Mouse (Mus musculus): Measurements from ENCODE around the gene Traf3. TPM values are rescaled to one million over a fixed set of nuclear protein-coding genes. Genes with fewer than 3 reads are reported as not detected.

Traf3 gene
- total RNA-seq, 1 experiment: 12.4 TPM

- Histone ChIP-seq H3K27ac (ENCODE audit: insufficient read depth, low read depth, low read length, poor library complexity, severe bottlenecking) (no peak overlapping the region), H3K36me3 (ENCODE audit: control insufficient read depth, insufficient read depth, low read length, poor library complexity, severe bottlenecking) (peaks cover 12% of the 10 kb centered on the region; the same call in 1 of the 2 replicates), H3K4me3 (ENCODE audit: insufficient read depth in 1 of 2, low read depth in 1 of 2, low read length in 2 of 2, poor library complexity in 1 of 2, severe bottlenecking in 1 of 2) (no peak overlapping the region), H3K9me3 (ENCODE audit: control insufficient read depth, insufficient read depth, low read depth, low read length) (no peaks in the 10 kb centered on the region), H3K4me1 (ENCODE audit: control insufficient read depth in 2 of 2, insufficient read depth in 2 of 2, low read length in 2 of 2, poor library complexity in 1 of 2) (no peaks in the 10 kb centered on the region; a peak in 1 of 4 replicates), H3K9ac (ENCODE audit: insufficient read depth, low read depth, low read length, poor library complexity, severe bottlenecking) (no peak overlapping the region)
- no peak for TF ChIP-seq ZNF384 (IDR thresholded peaks at IDR 0.05; ENCODE audit: low read depth, low read length)
- no peak for DNase-seq (ENCODE audit: low read depth, low spot score)
- in situ Hi-C loops (cut with MboI; ENCODE audit: low sequenced_read_pairs in 2 of 2, unreplicated experiment in 2 of 2): no loop called here
Observed at GRCm38 (mm10) chr12:111246808-111247464, 80.8 kb downstream of the Traf3 start.

GRCm38 (mm10) chr12:111249095-111249494 lies 82.9 kb downstream of the Traf3 start:
- in situ Hi-C loops (cut with MboI; ENCODE audit: low sequenced_read_pairs in 2 of 2, unreplicated experiment in 2 of 2): no loop called here
- H3K4me1 ChIP-seq (ENCODE audit: control insufficient read depth in 2 of 2, insufficient read depth in 2 of 2, low read length in 2 of 2, poor library complexity in 1 of 2): no peaks in the 10 kb centered on the region; a peak in 1 of 4 replicates
- no peak for DNase-seq (ENCODE audit: low read depth, low spot score)
- H3K9me3 ChIP-seq (ENCODE audit: control insufficient read depth, insufficient read depth, low read depth, low read length): no peaks in the 10 kb centered on the region
- no peak overlapping the region for H3K27ac ChIP-seq (ENCODE audit: insufficient read depth, low read depth, low read length, poor library complexity, severe bottlenecking)
- no peak overlapping the region for H3K9ac ChIP-seq (ENCODE audit: insufficient read depth, low read depth, low read length, poor library complexity, severe bottlenecking)
- peaks cover 10% of the 10 kb centered on the region; the same call in 1 of the 2 replicates for H3K36me3 ChIP-seq (ENCODE audit: control insufficient read depth, insufficient read depth, low read length, poor library complexity, severe bottlenecking)
- H3K4me3 ChIP-seq (ENCODE audit: insufficient read depth in 1 of 2, low read depth in 1 of 2, low read length in 2 of 2, poor library complexity in 1 of 2, severe bottlenecking in 1 of 2): no peak overlapping the region
- TF ChIP-seq MAFK (IDR thresholded peaks at IDR 0.05; ENCODE audit: insufficient read depth, low read depth, low read length) (no peak), CHD2 (IDR thresholded peaks at IDR 0.05; ENCODE audit: low read depth, low read length) (no peak), ZNF384 (IDR thresholded peaks at IDR 0.05; ENCODE audit: low read depth, low read length) (no peak), ZC3H11A (IDR thresholded peaks at IDR 0.05; ENCODE audit: borderline replicate concordance, low read depth, low read length) (no peak)

GRCm38 (mm10) chr12:111250116-111250515 lies 83.9 kb downstream of the Traf3 start:
- peaks cover 7% of the 10 kb centered on the region; the same call in 1 of the 2 replicates for H3K36me3 ChIP-seq (ENCODE audit: control insufficient read depth, insufficient read depth, low read length, poor library complexity, severe bottlenecking)
- no peaks in the 10 kb centered on the region for H3K4me1 ChIP-seq (ENCODE audit: control insufficient read depth in 2 of 2, insufficient read depth in 2 of 2, low read length in 2 of 2, poor library complexity in 1 of 2)
- H3K4me3 ChIP-seq (ENCODE audit: insufficient read depth in 1 of 2, low read depth in 1 of 2, low read length in 2 of 2, poor library complexity in 1 of 2, severe bottlenecking in 1 of 2): no peak overlapping the region
- no peak overlapping the region for H3K9ac ChIP-seq (ENCODE audit: insufficient read depth, low read depth, low read length, poor library complexity, severe bottlenecking)
- no peak for DNase-seq (ENCODE audit: low read depth, low spot score)
- no peak overlapping the region for H3K27ac ChIP-seq (ENCODE audit: insufficient read depth, low read depth, low read length, poor library complexity, severe bottlenecking)
- H3K9me3 ChIP-seq (ENCODE audit: control insufficient read depth, insufficient read depth, low read depth, low read length): no peaks in the 10 kb centered on the region
- in situ Hi-C loops (cut with MboI; ENCODE audit: low sequenced_read_pairs in 2 of 2, unreplicated experiment in 2 of 2): no loop called here
- no peak for TF ChIP-seq MAFK (IDR thresholded peaks at IDR 0.05; ENCODE audit: insufficient read depth, low read depth, low read length)
- no peak for TF ChIP-seq HCFC1 (IDR thresholded peaks at IDR 0.05; ENCODE audit: borderline replicate concordance, insufficient read depth, low read length)
- TF ChIP-seq ZC3H11A (IDR thresholded peaks at IDR 0.05; ENCODE audit: borderline replicate concordance, low read depth, low read length): no peak
- TF ChIP-seq CHD2 (IDR thresholded peaks at IDR 0.05; ENCODE audit: low read depth, low read length): no peak
- no peak for TF ChIP-seq ZNF384 (IDR thresholded peaks at IDR 0.05; ENCODE audit: low read depth, low read length)

GRCm38 (mm10) chr12:111251227-111251626 lies 85.1 kb downstream of the Traf3 start:
- Histone ChIP-seq H3K27ac (ENCODE audit: insufficient read depth, low read depth, low read length, poor library complexity, severe bottlenecking) (no peak overlapping the region), H3K36me3 (ENCODE audit: control insufficient read depth, insufficient read depth, low read length, poor library complexity, severe bottlenecking) (peaks cover 4% of the 10 kb centered on the region; the same call in 1 of the 2 replicates), H3K9ac (ENCODE audit: insufficient read depth, low read depth, low read length, poor library complexity, severe bottlenecking) (no peak overlapping the region), H3K4me3 (ENCODE audit: insufficient read depth in 1 of 2, low read depth in 1 of 2, low read length in 2 of 2, poor library complexity in 1 of 2, severe bottlenecking in 1 of 2) (no peak overlapping the region), H3K9me3 (ENCODE audit: control insufficient read depth, insufficient read depth, low read depth, low read length) (no peaks in the 10 kb centered on the region), H3K4me1 (ENCODE audit: control insufficient read depth in 2 of 2, insufficient read depth in 2 of 2, low read length in 2 of 2, poor library complexity in 1 of 2) (no peaks in the 10 kb centered on the region)
- in situ Hi-C loops (cut with MboI; ENCODE audit: low sequenced_read_pairs in 2 of 2, unreplicated experiment in 2 of 2): no loop called here
- no peak for DNase-seq (ENCODE audit: low read depth, low spot score)
- no peak for TF ChIP-seq CHD2 (IDR thresholded peaks at IDR 0.05; ENCODE audit: low read depth, low read length)
- TF ChIP-seq ZC3H11A (IDR thresholded peaks at IDR 0.05; ENCODE audit: borderline replicate concordance, low read depth, low read length): no peak
- TF ChIP-seq MAFK (IDR thresholded peaks at IDR 0.05; ENCODE audit: insufficient read depth, low read depth, low read length): no peak
- TF ChIP-seq ZNF384 (IDR thresholded peaks at IDR 0.05; ENCODE audit: low read depth, low read length): no peak
- TF ChIP-seq HCFC1 (IDR thresholded peaks at IDR 0.05; ENCODE audit: borderline replicate concordance, insufficient read depth, low read length): no peak

- no peak overlapping the region for H3K9ac ChIP-seq (ENCODE audit: insufficient read depth, low read depth, low read length, poor library complexity, severe bottlenecking)
- no peak for TF ChIP-seq MAFK (IDR thresholded peaks at IDR 0.05; ENCODE audit: insufficient read depth, low read depth, low read length)
- TF ChIP-seq ZC3H11A (IDR thresholded peaks at IDR 0.05; ENCODE audit: borderline replicate concordance, low read depth, low read length): no peak
- no peak for TF ChIP-seq HCFC1 (IDR thresholded peaks at IDR 0.05; ENCODE audit: borderline replicate concordance, insufficient read depth, low read length)
- TF ChIP-seq CHD2 (IDR thresholded peaks at IDR 0.05; ENCODE audit: low read depth, low read length): no peak
- no peak for TF ChIP-seq ZNF384 (IDR thresholded peaks at IDR 0.05; ENCODE audit: low read depth, low read length)
- in situ Hi-C loops (cut with MboI; ENCODE audit: low sequenced_read_pairs in 2 of 2, unreplicated experiment in 2 of 2): no loop called here
- DNase-seq (ENCODE audit: low read depth, low spot score): no peak
- no peak overlapping the region for H3K4me3 ChIP-seq (ENCODE audit: insufficient read depth in 1 of 2, low read depth in 1 of 2, low read length in 2 of 2, poor library complexity in 1 of 2, severe bottlenecking in 1 of 2)
- peaks cover 12% of the 10 kb centered on the region; the same call in 1 of the 2 replicates for H3K36me3 ChIP-seq (ENCODE audit: control insufficient read depth, insufficient read depth, low read length, poor library complexity, severe bottlenecking)
- H3K27ac ChIP-seq (ENCODE audit: insufficient read depth, low read depth, low read length, poor library complexity, severe bottlenecking): no peak overlapping the region
- peaks cover 0 to 4% of the 10 kb centered on the region in 2 experiments; a peak in 1 of 4 replicates for H3K4me1 ChIP-seq (ENCODE audit: control insufficient read depth in 2 of 2, insufficient read depth in 2 of 2, low read length in 2 of 2, poor library complexity in 1 of 2)
- no peaks in the 10 kb centered on the region for H3K9me3 ChIP-seq (ENCODE audit: control insufficient read depth, insufficient read depth, low read depth, low read length)
Observed at GRCm38 (mm10) chr12:111263650-111264049, 97.5 kb downstream of the Traf3 start.

All from ES-E14 (cell line).